11 mouse cellular contexts compared by ENCODE assay signal in genomic region chr11:88570715-88571202, GRCm38 (mm10).
DNase-seq lines count a peak whose midpoint lies in the region; ATAC-seq and TF ChIP-seq lines count a peak whose summit lies in the region.
"Had no signal": no experiment of that assay in that cellular context is flagged by ENCODE, and none has a peak within 500 bp of the region (broad histone marks: within the 10 kb centered on the region; RNA-seq: fewer than 3 reads in every experiment).

No protein-coding gene starts in this region.

- peak overlapping the region; percentile 21; the same call in 1 of the 2 replicates for H3K27ac ChIP-seq in heart, adult 2 months
- peak overlapping the region; percentile 65 for H3K27ac ChIP-seq in heart, embryonic 15.5 days
- H3K27ac ChIP-seq in forebrain, embryonic 12.5 days: no peak overlapping the region

- no peak for TF ChIP-seq EP300 in heart, adult 2 months (IDR thresholded peaks at IDR 0.05; ENCODE audit: insufficient read depth, low read depth, low read length)

- H3K4me1 ChIP-seq in heart, adult 2 months (ENCODE audit: control insufficient read depth, insufficient read depth, low read length): peaks cover 11% of the 10 kb centered on the region
- peaks cover 59% of the 10 kb centered on the region for H3K4me1 ChIP-seq in heart, embryonic 15.5 days (replicated peaks)
- peaks cover 82% of the 10 kb centered on the region for H3K4me1 ChIP-seq in forebrain, embryonic 12.5 days

- no peak for TF ChIP-seq CTCF in heart, adult 2 months (IDR thresholded peaks at IDR 0.05)

- intact Hi-C loops in heart, adult 2 months (cut with DNase I): loop anchor here (5.0 kb wide), 1 partner anchor 52 kb away; no protein-coding TSS in a partner anchor
- intact Hi-C loops in heart, postnatal 36 days (cut with DNase I): no loop called here

- no peak overlapping the region for H3K4me3 ChIP-seq in heart, adult 2 months
- no peak overlapping the region for H3K4me3 ChIP-seq in heart, embryonic 15.5 days
- H3K4me3 ChIP-seq in forebrain, embryonic 12.5 days (replicated peaks): no peak overlapping the region

- no peaks in the 10 kb centered on the region for H3K27me3 ChIP-seq in heart, adult 2 months (ENCODE audit: control insufficient read depth, insufficient read depth, low read length)
- H3K27me3 ChIP-seq in heart, embryonic 15.5 days: no peaks in the 10 kb centered on the region
- H3K27me3 ChIP-seq in forebrain, embryonic 12.5 days: no peaks in the 10 kb centered on the region

- H3K79me2 ChIP-seq in heart, adult 2 months (replicated peaks; ENCODE audit: control insufficient read depth, insufficient read depth, low read length): peaks cover 4% of the 10 kb centered on the region; the same call in 1 of the 2 replicates

- 19% methylated on average over 6 of the region's 6 CpGs for WGBS in heart, adult 2 months
- 32% methylated on average over 6 of the region's 6 CpGs for WGBS in heart, embryonic 15.5 days
- 77% methylated on average over 6 of the region's 6 CpGs for WGBS in forebrain, embryonic 12.5 days

- H3K9me3 ChIP-seq in heart, embryonic 15.5 days (replicated peaks): no peaks in the 10 kb centered on the region
- no peaks in the 10 kb centered on the region for H3K9me3 ChIP-seq in forebrain, embryonic 12.5 days

- peaks cover 8% of the 10 kb centered on the region for H3K36me3 ChIP-seq in heart, adult 2 months (ENCODE audit: control insufficient read depth, insufficient read depth, low read length)
- H3K36me3 ChIP-seq in heart, embryonic 15.5 days: no peaks in the 10 kb centered on the region
- H3K36me3 ChIP-seq in forebrain, embryonic 12.5 days (replicated peaks): no peaks in the 10 kb centered on the region

- no peak for TF ChIP-seq POLR2A in heart, adult 2 months (IDR thresholded peaks at IDR 0.05; ENCODE audit: insufficient read depth, low read depth, low read length)

- no peak overlapping the region for H3K9ac ChIP-seq in heart, adult 2 months (ENCODE audit: low read depth, low read length)
- no peak overlapping the region for H3K9ac ChIP-seq in heart, embryonic 15.5 days
- no peak overlapping the region for H3K9ac ChIP-seq in forebrain, embryonic 12.5 days

- no peak overlapping the region for H3K4me2 ChIP-seq in heart, embryonic 15.5 days
- no peak overlapping the region for H3K4me2 ChIP-seq in forebrain, embryonic 12.5 days

- ATAC-seq in heart, embryonic 15.5 days (replicated peaks; ENCODE audit: insufficient number of reproducible peaks, insufficient read depth, low FRiP score, low read depth): 0 out of 2 replicates have a peak, but pooled peaks have one; percentile 42
- no peak for ATAC-seq in forebrain, embryonic 12.5 days (ENCODE audit: low FRiP score)
- ATAC-seq: activated CD4-positive, CD25-positive, alpha-beta regulatory T cell, adult 4 months; intestine, postnatal 0 days had no signal

- no peak for DNase-seq in heart, adult 2 months
- no peak for DNase-seq in heart, postnatal 36 days
- DNase-seq in 3134 (ENCODE audit: extremely low read depth, insufficient read length, low spot score): peak; percentile 47
- peak; percentile 56 for DNase-seq in NIH3T3 (ENCODE audit: low read depth)
- no peak for DNase-seq in right cerebral cortex, postnatal 36 days (ENCODE audit: low spot score in 2 of 2)
- DNase-seq: cerebellum, adult 11-12 months; lung, postnatal 36 days had no signal

Comparison
In these comparisons a context has a peak if more than half of its experiments do, and no peak if none do; other contexts are left out.
1. DNase-seq: peak in 3134 (single experiment) and NIH3T3 (single experiment); none in heart, adult 2 months (0 of 2), heart, postnatal 36 days (0 of 2) and right cerebral cortex, postnatal 36 days (0 of 2).